Comparison of ENCODE assay signal across 12 mouse cellular contexts in genomic region chr7:136209299-136210171, GRCm38 (mm10).
DNase-seq lines count a peak whose midpoint lies in the region; ATAC-seq and TF ChIP-seq lines count a peak whose summit lies in the region.
"Had no signal": no experiment of that assay in that cellular context is flagged by ENCODE, and none has a peak within 500 bp of the region (broad histone marks: within the 10 kb centered on the region; RNA-seq: fewer than 3 reads in every experiment).

No protein-coding gene starts in this region.

- H3K4me2 ChIP-seq in hindbrain, embryonic 12.5 days (replicated peaks): peak overlapping the region; percentile 48
- peak overlapping the region; percentile 37 for H3K4me2 ChIP-seq in midbrain, postnatal 0 days (ENCODE audit: low read depth, low read length, poor library complexity, severe bottlenecking)
- H3K4me2 ChIP-seq: intestine, embryonic 15.5 days; limb, embryonic 15.5 days had no signal

- no peaks in the 10 kb centered on the region for H3K9me3 ChIP-seq in heart, embryonic 10.5 days
- H3K9me3 ChIP-seq in hindbrain, embryonic 12.5 days (replicated peaks): no peaks in the 10 kb centered on the region
- no peaks in the 10 kb centered on the region for H3K9me3 ChIP-seq in midbrain, postnatal 0 days (ENCODE audit: low read length)
- H3K9me3 ChIP-seq: intestine, embryonic 15.5 days; limb, embryonic 15.5 days had no signal

- peaks cover 23% of the 10 kb centered on the region; the same call in 1 of the 2 replicates for H3K27me3 ChIP-seq in heart, embryonic 10.5 days (ENCODE audit: insufficient read depth, poor library complexity, severe bottlenecking)
- no peaks in the 10 kb centered on the region; the same call in 1 of the 2 replicates for H3K27me3 ChIP-seq in hindbrain, embryonic 12.5 days
- H3K27me3 ChIP-seq in midbrain, postnatal 0 days (ENCODE audit: insufficient read depth, low read length): peaks cover 3% of the 10 kb centered on the region; the same call in 1 of the 2 replicates
- H3K27me3 ChIP-seq: intestine, embryonic 15.5 days had no signal

- peak overlapping the region; percentile 76 for H3K27ac ChIP-seq in heart, embryonic 10.5 days
- peak overlapping the region; percentile 86 for H3K27ac ChIP-seq in hindbrain, embryonic 12.5 days
- H3K27ac ChIP-seq in midbrain, postnatal 0 days (ENCODE audit: low read depth, low read length): peak overlapping the region; percentile 62
- H3K27ac ChIP-seq: intestine, embryonic 15.5 days; limb, embryonic 15.5 days had no signal

- no peak; the same call in 1 of the 2 replicates for TF ChIP-seq CTCF in midbrain, postnatal 0 days (IDR thresholded peaks at IDR 0.05)

- no peak for DNase-seq in heart, embryonic 10.5 days (ENCODE audit: low spot score)
- DNase-seq in heart, adult 18-20 months: no peak
- DNase-seq in embryo, embryonic 11 days: peak; percentile 55
- peak; percentile 52 for DNase-seq in midbrain, postnatal 0 days (ENCODE audit: low spot score)
- DNase-seq in gastrocnemius, postnatal 4 days (ENCODE audit: low spot score in 2 of 2): no peak
- DNase-seq in gastrocnemius, postnatal 14 days: no peak
- DNase-seq in layer of hippocampus, postnatal 36 days: no peak
- DNase-seq: right cerebral cortex, adult 18-20 months had no signal

- peak overlapping the region; percentile 36 for H3K4me3 ChIP-seq in heart, embryonic 10.5 days
- 0 out of 2 replicates have a peak overlapping the region, but pooled peaks have one; percentile 1 for H3K4me3 ChIP-seq in hindbrain, embryonic 12.5 days
- no peak overlapping the region for H3K4me3 ChIP-seq in midbrain, postnatal 0 days (ENCODE audit: low read depth, low read length)
- H3K4me3 ChIP-seq: erythroblast, embryonic 14.5 days; intestine, embryonic 15.5 days; limb, embryonic 15.5 days had no signal

- peak; percentile 84 for ATAC-seq in hindbrain, embryonic 12.5 days (ENCODE audit: low FRiP score)
- ATAC-seq in midbrain, postnatal 0 days (ENCODE audit: low FRiP score): no peak
- ATAC-seq: intestine, embryonic 15.5 days had no signal

- H3K4me1 ChIP-seq in heart, embryonic 10.5 days: peaks cover 8% of the 10 kb centered on the region
- peaks cover 33% of the 10 kb centered on the region for H3K4me1 ChIP-seq in hindbrain, embryonic 12.5 days
- H3K4me1 ChIP-seq in midbrain, postnatal 0 days (ENCODE audit: insufficient read depth, low read length): peaks cover 7% of the 10 kb centered on the region; the same call in 1 of the 2 replicates

- intact Hi-C loops in gastrocnemius, postnatal 14 days (cut with DNase I; ENCODE audit: low total_unique reads): no loop called here

- H3K36me3 ChIP-seq in heart, embryonic 10.5 days: no peaks in the 10 kb centered on the region
- no peaks in the 10 kb centered on the region for H3K36me3 ChIP-seq in hindbrain, embryonic 12.5 days
- no peaks in the 10 kb centered on the region for H3K36me3 ChIP-seq in midbrain, postnatal 0 days (ENCODE audit: insufficient read depth, low read length)
- H3K36me3 ChIP-seq: intestine, embryonic 15.5 days; limb, embryonic 15.5 days had no signal

- 25% methylated on average over 31 of the region's 31 CpGs for WGBS in heart, embryonic 10.5 days
- WGBS in hindbrain, embryonic 12.5 days: 11% methylated on average over 31 of the region's 31 CpGs
- 14% methylated on average over 30 of the region's 31 CpGs for WGBS in midbrain, postnatal 0 days

- H3K9ac ChIP-seq in hindbrain, embryonic 12.5 days: peak overlapping the region; percentile 49
- H3K9ac ChIP-seq in midbrain, postnatal 0 days (replicated peaks; ENCODE audit: low read length, poor library complexity, severe bottlenecking): no peak overlapping the region
- H3K9ac ChIP-seq: intestine, embryonic 15.5 days; limb, embryonic 15.5 days had no signal

Comparison
In these comparisons a context has a peak if more than half of its experiments do, and no peak if none do; other contexts are left out.
1. DNase-seq: peak in embryo, embryonic 11 days (single experiment) and midbrain, postnatal 0 days (single experiment); none in heart, embryonic 10.5 days (single experiment), heart, adult 18-20 months (0 of 2), gastrocnemius, postnatal 4 days (0 of 2), gastrocnemius, postnatal 14 days (single experiment) and layer of hippocampus, postnatal 36 days (0 of 2).
2. Peak in every context shown above with its lines, with median percentiles within 50 percentile points of each other: H3K27ac ChIP-seq.